Mouse (Mus musculus): ENCODE measurements around the gene Ddhd1.

- TF ChIP-seq GATA1 (IDR thresholded peaks at IDR 0.05; ENCODE audit: borderline replicate concordance, low read length) (no peak), FLI1 (IDR thresholded peaks at IDR 0.05; ENCODE audit: low read length) (no peak)
These were observed 13.7 kb downstream of the Ddhd1 start for GRCm38 (mm10) chr14:45644202-45644601.
